Mouse (Mus musculus): ENCODE measurements around the gene Dcbld1. TPM values are rescaled to one million over a fixed set of nuclear protein-coding genes. Genes with fewer than 3 reads are reported as not detected.

Dcbld1 gene
- polyA plus RNA-seq, 1 experiment from 2014 or later, result 23.9 TPM

DNA sequence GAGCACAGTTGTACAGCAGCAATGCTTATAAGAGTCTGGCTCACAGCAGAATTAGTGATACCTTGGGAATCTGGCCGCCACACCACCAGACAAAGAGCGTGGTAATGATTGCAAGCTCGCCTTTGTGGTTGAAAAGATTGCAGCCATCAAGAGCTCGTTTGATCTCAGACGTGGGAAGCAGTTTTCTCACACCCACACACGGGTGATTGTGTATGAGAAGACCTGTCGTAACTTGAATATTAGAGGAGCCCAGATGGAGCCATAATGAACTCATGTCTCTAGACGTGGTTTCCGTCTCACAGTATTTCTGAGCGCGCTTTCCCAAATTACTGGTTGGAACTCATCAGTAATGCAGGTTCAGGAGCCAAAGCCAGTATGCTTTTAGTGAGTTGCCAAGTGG is 20.0 kb downstream of the Dcbld1 start:
- Histone ChIP-seq H3K9ac (ENCODE audit: low read length) (no peak overlapping the region), H3K4me2 (ENCODE audit: low read depth, low read length, severe bottlenecking) (no peak overlapping the region), H3K36me3 (ENCODE audit: control insufficient read depth, insufficient read depth, low read length) (no peaks in the 10 kb centered on the region), H3K27ac (ENCODE audit: low read depth, low read length) (0 out of 2 replicates have a peak overlapping the region, but pooled peaks have one; percentile 31), H3K27me3 (ENCODE audit: control insufficient read depth, insufficient read depth, low read length) (no peaks in the 10 kb centered on the region), H3K4me3 (ENCODE audit: low read depth, low read length) (no peak overlapping the region), H3K9me3 (ENCODE audit: control insufficient read depth, low read length) (no peaks in the 10 kb centered on the region), H3K4me1 (replicated peaks; ENCODE audit: control insufficient read depth, insufficient read depth, low read length) (no peaks in the 10 kb centered on the region)
- ATAC-seq (replicated peaks; ENCODE audit: low FRiP score) (no peak), DNase-seq (ENCODE audit: low spot score) (no peak)
- 78% methylated on average over 11 of the region's 11 CpGs for whole genome bisulfite sequencing

DNA sequence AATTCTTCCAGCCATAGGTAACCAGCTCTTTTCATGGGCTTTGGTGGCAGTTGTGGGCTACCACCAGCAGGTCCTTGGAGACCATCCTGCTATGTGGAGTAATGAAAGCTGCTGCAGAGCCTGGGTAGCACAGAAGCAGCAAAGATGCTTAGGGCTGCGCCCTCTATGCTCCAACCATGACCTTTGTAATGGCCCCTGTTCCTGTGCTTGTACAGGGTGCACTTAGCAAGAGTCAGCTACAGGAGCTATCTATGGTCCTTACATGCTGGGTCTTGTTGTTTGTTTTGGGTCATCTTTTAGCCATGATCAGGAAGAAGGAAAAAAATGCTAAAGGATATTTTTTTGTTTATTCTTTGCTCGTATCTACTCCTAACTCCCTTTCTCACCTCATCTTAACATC is 24.3 kb downstream of the Dcbld1 start:
- ATAC-seq (replicated peaks; ENCODE audit: low FRiP score) (0 out of 2 replicates have a peak, but pooled peaks have one; percentile 22), DNase-seq (ENCODE audit: low spot score) (no peak)
- no peak overlapping the region for H3K27ac ChIP-seq (ENCODE audit: low read depth, low read length)
- no peaks in the 10 kb centered on the region for H3K27me3 ChIP-seq (ENCODE audit: control insufficient read depth, insufficient read depth, low read length)
- no peak overlapping the region for H3K9ac ChIP-seq (ENCODE audit: low read length)
- 79% methylated on average over 2 of the region's 2 CpGs for WGBS
- no peak overlapping the region for H3K4me2 ChIP-seq (ENCODE audit: low read depth, low read length, severe bottlenecking)
- no peaks in the 10 kb centered on the region for H3K4me1 ChIP-seq (replicated peaks; ENCODE audit: control insufficient read depth, insufficient read depth, low read length)
- no peaks in the 10 kb centered on the region for H3K9me3 ChIP-seq (ENCODE audit: control insufficient read depth, low read length)
- no peaks in the 10 kb centered on the region for H3K36me3 ChIP-seq (ENCODE audit: control insufficient read depth, insufficient read depth, low read length)
- H3K4me3 ChIP-seq (ENCODE audit: low read depth, low read length), result no peak overlapping the region

DNA sequence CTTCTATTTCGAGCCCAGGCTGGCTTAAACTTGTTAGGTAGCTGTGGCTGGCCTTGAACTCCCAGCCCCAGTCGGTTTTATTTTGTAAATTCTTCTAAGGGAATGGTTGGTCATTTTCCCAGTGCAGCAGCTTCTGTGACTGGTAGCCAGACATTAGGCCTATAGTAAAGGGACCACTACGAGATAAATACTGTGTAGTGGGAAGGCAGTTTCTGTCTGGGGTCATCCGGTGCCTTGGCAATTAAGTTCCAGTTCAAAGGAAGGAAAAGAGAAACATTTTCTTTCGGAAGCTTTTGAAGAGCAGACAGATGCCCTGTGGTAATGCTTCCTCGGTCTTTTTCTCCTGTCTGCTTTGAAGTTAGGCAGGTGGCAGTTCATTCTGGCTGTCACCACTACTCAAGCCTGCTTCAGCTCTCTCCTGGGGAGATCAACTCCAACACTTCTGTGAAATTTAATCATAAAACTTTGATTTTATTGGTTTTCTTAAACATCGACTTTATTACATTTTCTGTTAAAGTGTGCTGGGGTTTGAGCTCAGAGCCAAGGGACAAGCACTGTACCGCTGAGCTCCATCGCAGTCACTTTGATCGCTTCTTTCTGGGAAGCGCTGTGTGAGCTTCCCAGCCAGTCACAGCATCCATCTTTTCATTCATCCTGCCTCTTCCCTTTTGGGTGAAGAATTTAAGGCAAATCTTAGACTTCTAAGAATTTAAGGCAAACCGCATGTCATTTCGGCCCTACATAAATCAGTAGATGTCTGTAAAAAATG is 24.9 kb downstream of the Dcbld1 start:
- no peak for DNase-seq (ENCODE audit: low spot score)
- no peak for ATAC-seq (replicated peaks; ENCODE audit: low FRiP score)
- no peaks in the 10 kb centered on the region for H3K4me1 ChIP-seq (replicated peaks; ENCODE audit: control insufficient read depth, insufficient read depth, low read length)
- H3K27me3 ChIP-seq (ENCODE audit: control insufficient read depth, insufficient read depth, low read length), result no peaks in the 10 kb centered on the region
- no peak overlapping the region for H3K9ac ChIP-seq (ENCODE audit: low read length)
- H3K27ac ChIP-seq (ENCODE audit: low read depth, low read length), result no peak overlapping the region
- no peaks in the 10 kb centered on the region for H3K36me3 ChIP-seq (ENCODE audit: control insufficient read depth, insufficient read depth, low read length)
- no peak overlapping the region for H3K4me3 ChIP-seq (ENCODE audit: low read depth, low read length)
- no peaks in the 10 kb centered on the region for H3K9me3 ChIP-seq (ENCODE audit: control insufficient read depth, low read length)
- 63% methylated on average over 13 of the region's 13 CpGs for WGBS
- H3K4me2 ChIP-seq (ENCODE audit: low read depth, low read length, severe bottlenecking), result no peak overlapping the region

DNA sequence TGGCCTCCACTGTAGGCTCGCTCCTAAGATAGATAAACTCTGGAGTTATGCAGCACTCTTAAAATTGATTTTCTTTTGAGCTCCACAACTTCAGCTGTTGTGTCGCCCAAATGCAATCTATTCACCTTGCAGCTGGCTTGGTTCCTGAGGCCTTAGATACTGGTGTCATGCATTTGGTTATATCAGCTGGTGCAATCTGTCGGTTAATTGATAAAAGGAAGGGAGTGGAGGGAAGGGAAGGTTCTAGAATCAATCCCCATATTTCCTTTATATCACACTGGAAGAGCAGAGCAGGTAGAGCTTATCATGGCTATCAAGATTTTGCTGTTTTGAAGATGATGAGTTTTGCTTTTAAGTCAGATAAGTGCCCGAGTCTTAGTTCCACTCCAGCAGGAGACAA is 26.8 kb downstream of the Dcbld1 start:
- no peak for ATAC-seq (replicated peaks; ENCODE audit: low FRiP score)
- Histone ChIP-seq H3K27ac (ENCODE audit: low read depth, low read length) (no peak overlapping the region), H3K36me3 (ENCODE audit: control insufficient read depth, insufficient read depth, low read length) (no peaks in the 10 kb centered on the region; the same call in 1 of the 2 replicates), H3K9ac (ENCODE audit: low read length) (no peak overlapping the region), H3K4me2 (ENCODE audit: low read depth, low read length, severe bottlenecking) (no peak overlapping the region), H3K9me3 (ENCODE audit: control insufficient read depth, low read length) (no peaks in the 10 kb centered on the region), H3K27me3 (ENCODE audit: control insufficient read depth, insufficient read depth, low read length) (no peaks in the 10 kb centered on the region), H3K4me1 (replicated peaks; ENCODE audit: control insufficient read depth, insufficient read depth, low read length) (no peaks in the 10 kb centered on the region), H3K4me3 (ENCODE audit: low read depth, low read length) (no peak overlapping the region)
- WGBS, result 94% methylated on average over 4 of the region's 4 CpGs
- no peak for DNase-seq (ENCODE audit: low spot score)

DNA sequence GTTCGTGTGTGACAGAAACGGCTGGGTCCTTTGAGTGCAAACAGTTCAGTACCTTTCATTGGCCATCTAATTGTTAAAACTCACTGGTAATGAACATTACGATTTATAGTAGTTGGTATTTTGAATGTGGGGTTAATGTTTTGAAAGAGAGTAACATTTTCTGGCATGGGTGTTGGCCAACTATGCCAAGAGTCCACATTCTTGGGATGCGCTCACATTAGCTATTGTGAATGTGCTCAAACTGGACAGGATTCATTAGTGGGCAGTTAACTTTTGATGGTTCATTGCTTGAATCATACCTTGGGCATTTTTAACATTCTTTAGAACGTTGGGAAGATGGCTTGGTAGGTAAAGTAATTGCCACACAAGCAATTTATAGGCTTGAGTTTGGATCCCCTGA is 30.7 kb downstream of the Dcbld1 start:
- Histone ChIP-seq H3K27ac (ENCODE audit: low read depth, low read length) (no peak overlapping the region), H3K4me1 (replicated peaks; ENCODE audit: control insufficient read depth, insufficient read depth, low read length) (no peaks in the 10 kb centered on the region), H3K36me3 (ENCODE audit: control insufficient read depth, insufficient read depth, low read length) (no peaks in the 10 kb centered on the region; the same call in 1 of the 2 replicates), H3K4me3 (ENCODE audit: low read depth, low read length) (no peak overlapping the region), H3K9me3 (ENCODE audit: control insufficient read depth, low read length) (no peaks in the 10 kb centered on the region), H3K4me2 (ENCODE audit: low read depth, low read length, severe bottlenecking) (no peak overlapping the region), H3K27me3 (ENCODE audit: control insufficient read depth, insufficient read depth, low read length) (no peaks in the 10 kb centered on the region), H3K9ac (ENCODE audit: low read length) (no peak overlapping the region)
- WGBS, result 93% methylated on average over 5 of the region's 5 CpGs
- ATAC-seq (replicated peaks; ENCODE audit: low FRiP score), result no peak
- DNase-seq (ENCODE audit: low spot score), result no peak

DNA sequence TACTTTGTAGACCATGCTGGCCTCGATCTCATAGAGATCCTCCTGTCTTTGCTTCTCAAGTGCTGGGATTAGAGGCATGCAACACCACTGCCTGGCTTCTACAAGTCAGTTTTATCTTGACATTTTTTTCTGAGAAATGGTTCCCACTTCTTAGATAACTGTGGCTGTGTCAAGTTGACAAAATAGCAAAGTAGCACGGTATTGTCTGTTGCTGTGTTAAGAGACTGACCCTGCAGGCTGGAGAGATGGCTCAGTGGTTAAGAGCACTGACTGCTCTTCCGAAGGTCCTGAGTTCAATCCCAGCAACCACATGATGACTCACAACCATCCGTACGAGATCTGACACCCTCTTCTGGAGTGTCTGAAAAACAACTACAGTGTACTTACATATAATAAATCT is 35.5 kb downstream of the Dcbld1 start:
- WGBS, result 94% methylated on average over 5 of the region's 5 CpGs
- Histone ChIP-seq H3K9me3 (ENCODE audit: control insufficient read depth, low read length) (no peaks in the 10 kb centered on the region), H3K36me3 (ENCODE audit: control insufficient read depth, insufficient read depth, low read length) (no peaks in the 10 kb centered on the region; the same call in 1 of the 2 replicates), H3K4me3 (ENCODE audit: low read depth, low read length) (no peak overlapping the region), H3K9ac (ENCODE audit: low read length) (no peak overlapping the region), H3K4me2 (ENCODE audit: low read depth, low read length, severe bottlenecking) (no peak overlapping the region), H3K27ac (ENCODE audit: low read depth, low read length) (no peak overlapping the region), H3K27me3 (ENCODE audit: control insufficient read depth, insufficient read depth, low read length) (no peaks in the 10 kb centered on the region), H3K4me1 (replicated peaks; ENCODE audit: control insufficient read depth, insufficient read depth, low read length) (no peaks in the 10 kb centered on the region; the same call in 1 of the 2 replicates)
- DNase-seq (ENCODE audit: low spot score), result no peak
- no peak for ATAC-seq (replicated peaks; ENCODE audit: low FRiP score)

DNA sequence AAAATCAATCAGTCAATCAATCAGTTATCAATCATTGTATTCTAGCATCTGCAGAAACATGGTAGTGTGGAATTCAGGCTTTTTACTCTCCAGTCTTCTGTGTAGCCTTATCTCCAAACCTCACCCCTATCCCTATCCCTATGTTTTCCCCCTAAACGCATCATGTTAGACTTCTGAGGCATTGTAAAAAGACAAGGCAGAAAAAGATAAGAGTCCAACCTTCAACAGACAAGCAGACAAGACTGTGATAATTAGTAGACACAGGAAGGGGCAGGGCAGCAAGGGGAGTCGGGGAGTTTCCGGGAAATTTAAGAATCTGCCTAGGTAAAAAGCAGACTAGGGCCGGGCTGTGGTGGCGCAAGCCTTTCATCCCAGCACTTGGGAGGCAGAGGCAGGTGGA is 38.0 kb downstream of the Dcbld1 start:
- Histone ChIP-seq H3K9ac (ENCODE audit: low read length) (no peak overlapping the region), H3K4me1 (replicated peaks; ENCODE audit: control insufficient read depth, insufficient read depth, low read length) (peaks cover 12% of the 10 kb centered on the region), H3K4me3 (ENCODE audit: low read depth, low read length) (no peak overlapping the region), H3K4me2 (ENCODE audit: low read depth, low read length, severe bottlenecking) (no peak overlapping the region), H3K27ac (ENCODE audit: low read depth, low read length) (no peak overlapping the region), H3K9me3 (ENCODE audit: control insufficient read depth, low read length) (no peaks in the 10 kb centered on the region), H3K36me3 (ENCODE audit: control insufficient read depth, insufficient read depth, low read length) (no peaks in the 10 kb centered on the region), H3K27me3 (ENCODE audit: control insufficient read depth, insufficient read depth, low read length) (no peaks in the 10 kb centered on the region)
- no peak for DNase-seq (ENCODE audit: low spot score)
- WGBS, result 93% methylated on average over 5 of the region's 5 CpGs
- no peak for ATAC-seq (replicated peaks; ENCODE audit: low FRiP score)

DNA sequence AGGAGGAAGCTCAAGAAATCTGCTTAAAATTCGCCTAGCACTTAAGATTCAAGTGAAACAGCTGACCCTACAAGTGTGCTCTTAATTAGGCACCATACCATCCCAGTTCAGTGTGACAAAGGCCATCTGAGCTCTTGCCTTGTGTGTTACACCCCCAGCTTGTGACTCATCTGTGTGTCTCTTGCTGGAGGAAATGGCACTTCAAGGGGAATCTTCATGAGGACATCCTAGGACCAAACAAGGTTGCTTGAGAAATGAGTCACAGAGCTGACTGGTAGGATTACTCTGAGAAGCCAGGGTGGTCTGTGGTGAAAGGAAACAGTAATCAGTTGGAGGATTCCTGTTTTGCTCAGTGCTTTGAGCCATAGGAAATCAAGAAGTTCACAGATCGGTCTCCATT is 39.6 kb downstream of the Dcbld1 start:
- Histone ChIP-seq H3K4me3 (ENCODE audit: low read depth, low read length) (no peak overlapping the region), H3K4me1 (replicated peaks; ENCODE audit: control insufficient read depth, insufficient read depth, low read length) (peaks cover 12% of the 10 kb centered on the region), H3K27me3 (ENCODE audit: control insufficient read depth, insufficient read depth, low read length) (no peaks in the 10 kb centered on the region), H3K9ac (ENCODE audit: low read length) (no peak overlapping the region), H3K36me3 (ENCODE audit: control insufficient read depth, insufficient read depth, low read length) (no peaks in the 10 kb centered on the region), H3K27ac (ENCODE audit: low read depth, low read length) (no peak overlapping the region), H3K9me3 (ENCODE audit: control insufficient read depth, low read length) (no peaks in the 10 kb centered on the region), H3K4me2 (ENCODE audit: low read depth, low read length, severe bottlenecking) (no peak overlapping the region)
- DNase-seq (ENCODE audit: low spot score) (no peak), ATAC-seq (replicated peaks; ENCODE audit: low FRiP score) (peak; percentile 31; the same call in 1 of the 2 replicates)
- WGBS, result 66% methylated on average over 2 of the region's 2 CpGs

Data from forebrain, embryonic 11.5 days (tissue).